Mouse (Mus musculus): Measurements from ENCODE around the gene Med29. TPM values are rescaled to one million over a fixed set of nuclear protein-coding genes. Genes with fewer than 3 reads are reported as not detected.

Med29 gene
- polyA plus RNA-seq, 1 experiment: 2.2 TPM

GRCm38 (mm10) chr7:28432252-28432651 lies 39.7 kb upstream of the Med29 start:
- TF ChIP-seq GATA1 (IDR thresholded peaks at IDR 0.05; ENCODE audit: low read length) (peak; percentile 62), TAL1 (IDR thresholded peaks at IDR 0.05; ENCODE audit: low read length) (peak; percentile 59)
- Histone ChIP-seq H3K27me3 (ENCODE audit: control insufficient read depth) (no peaks in the 10 kb centered on the region), H3K4me3 (replicated peaks) (peak overlapping the region; percentile 20), H3K4me1 (ENCODE audit: control insufficient read depth) (peaks cover 74% of the 10 kb centered on the region), H3K36me3 (ENCODE audit: control insufficient read depth) (peaks cover 58% of the 10 kb centered on the region), H3K9me3 (ENCODE audit: control insufficient read depth, low read length) (no peaks in the 10 kb centered on the region)

- H3K4me3 ChIP-seq (replicated peaks): no peak overlapping the region
- H3K9me3 ChIP-seq (ENCODE audit: control insufficient read depth, low read length): no peaks in the 10 kb centered on the region
- TF ChIP-seq GATA1 (IDR thresholded peaks at IDR 0.05; ENCODE audit: low read length): no peak
- TF ChIP-seq TAL1 (IDR thresholded peaks at IDR 0.05; ENCODE audit: low read length): no peak
- H3K27me3 ChIP-seq (ENCODE audit: control insufficient read depth): no peaks in the 10 kb centered on the region
- H3K4me1 ChIP-seq (ENCODE audit: control insufficient read depth): peaks cover 67% of the 10 kb centered on the region
- H3K36me3 ChIP-seq (ENCODE audit: control insufficient read depth): peaks cover 69% of the 10 kb centered on the region
These were observed 38.0 kb upstream of the Med29 start for GRCm38 (mm10) chr7:28430512-28430911.

GRCm38 (mm10) chr7:28427738-28428137 lies 35.2 kb upstream of the Med29 start:
- H3K36me3 ChIP-seq (ENCODE audit: control insufficient read depth): peaks cover 81% of the 10 kb centered on the region

GRCm38 (mm10) chr7:28423018-28423417 lies 30.5 kb upstream of the Med29 start:
- Histone ChIP-seq H3K9me3 (ENCODE audit: control insufficient read depth, low read length) (no peaks in the 10 kb centered on the region), H3K4me1 (ENCODE audit: control insufficient read depth) (peaks cover 6% of the 10 kb centered on the region), H3K36me3 (ENCODE audit: control insufficient read depth) (peaks cover 88% of the 10 kb centered on the region), H3K4me3 (replicated peaks) (no peak overlapping the region), H3K27me3 (ENCODE audit: control insufficient read depth) (no peaks in the 10 kb centered on the region)
- TF ChIP-seq TAL1 (IDR thresholded peaks at IDR 0.05; ENCODE audit: low read length) (no peak), GATA1 (IDR thresholded peaks at IDR 0.05; ENCODE audit: low read length) (no peak)

More at GRCm38 (mm10) chr7:28427738-28428137, 35.2 kb upstream of the Med29 start:
- H3K4me1 ChIP-seq (ENCODE audit: control insufficient read depth): peaks cover 39% of the 10 kb centered on the region
- H3K4me3 ChIP-seq (replicated peaks): no peak overlapping the region
- H3K9me3 ChIP-seq (ENCODE audit: control insufficient read depth, low read length): no peaks in the 10 kb centered on the region
- TF ChIP-seq TAL1 (IDR thresholded peaks at IDR 0.05; ENCODE audit: low read length): no peak
- no peaks in the 10 kb centered on the region for H3K27me3 ChIP-seq (ENCODE audit: control insufficient read depth)

GRCm38 (mm10) chr7:28419416-28419815 lies 26.9 kb upstream of the Med29 start:
- H3K27me3 ChIP-seq (ENCODE audit: control insufficient read depth): no peaks in the 10 kb centered on the region
- peaks cover 2% of the 10 kb centered on the region; the same call in 1 of the 2 replicates for H3K4me1 ChIP-seq (ENCODE audit: control insufficient read depth)
- H3K36me3 ChIP-seq (ENCODE audit: control insufficient read depth): peaks cover 99% of the 10 kb centered on the region
- TF ChIP-seq GATA1 (IDR thresholded peaks at IDR 0.05; ENCODE audit: low read length) (no peak), TAL1 (IDR thresholded peaks at IDR 0.05; ENCODE audit: low read length) (no peak)
- H3K9me3 ChIP-seq (ENCODE audit: control insufficient read depth, low read length): 0 out of 2 replicates have a peak, but pooled peaks cover 2% of the 10 kb centered on the region
- no peak overlapping the region for H3K4me3 ChIP-seq (replicated peaks)

- no peak overlapping the region for H3K4me3 ChIP-seq (replicated peaks)
- 0 out of 2 replicates have a peak, but pooled peaks cover 2% of the 10 kb centered on the region for H3K9me3 ChIP-seq (ENCODE audit: control insufficient read depth, low read length)
- no peak for TF ChIP-seq GATA1 (IDR thresholded peaks at IDR 0.05; ENCODE audit: low read length)
- no peak for TF ChIP-seq TAL1 (IDR thresholded peaks at IDR 0.05; ENCODE audit: low read length)
- H3K4me1 ChIP-seq (ENCODE audit: control insufficient read depth): peaks cover 2% of the 10 kb centered on the region; the same call in 1 of the 2 replicates
- H3K36me3 ChIP-seq (ENCODE audit: control insufficient read depth): peaks cover 99% of the 10 kb centered on the region
- H3K27me3 ChIP-seq (ENCODE audit: control insufficient read depth): no peaks in the 10 kb centered on the region
These were observed 25.7 kb upstream of the Med29 start for GRCm38 (mm10) chr7:28418096-28418670.

GRCm38 (mm10) chr7:28417368-28417767 lies 24.9 kb upstream of the Med29 start:
- H3K27me3 ChIP-seq (ENCODE audit: control insufficient read depth): no peaks in the 10 kb centered on the region

GRCm38 (mm10) chr7:28412826-28413225 lies 20.3 kb upstream of the Med29 start:
- TF ChIP-seq GATA1 (IDR thresholded peaks at IDR 0.05; ENCODE audit: low read length) (no peak), TAL1 (IDR thresholded peaks at IDR 0.05; ENCODE audit: low read length) (no peak)
- Histone ChIP-seq H3K9me3 (ENCODE audit: control insufficient read depth, low read length) (0 out of 2 replicates have a peak, but pooled peaks cover 2% of the 10 kb centered on the region), H3K4me1 (ENCODE audit: control insufficient read depth) (peaks cover 2% of the 10 kb centered on the region; the same call in 1 of the 2 replicates), H3K36me3 (ENCODE audit: control insufficient read depth) (peaks cover 97% of the 10 kb centered on the region), H3K4me3 (replicated peaks) (no peak overlapping the region), H3K27me3 (ENCODE audit: control insufficient read depth) (no peaks in the 10 kb centered on the region)

More at GRCm38 (mm10) chr7:28417368-28417767, 24.9 kb upstream of the Med29 start:
- Histone ChIP-seq H3K9me3 (ENCODE audit: control insufficient read depth, low read length) (0 out of 2 replicates have a peak, but pooled peaks cover 2% of the 10 kb centered on the region), H3K4me3 (replicated peaks) (no peak overlapping the region), H3K36me3 (ENCODE audit: control insufficient read depth) (peaks cover 99% of the 10 kb centered on the region), H3K4me1 (ENCODE audit: control insufficient read depth) (peaks cover 2% of the 10 kb centered on the region; the same call in 1 of the 2 replicates)
- no peak for TF ChIP-seq GATA1 (IDR thresholded peaks at IDR 0.05; ENCODE audit: low read length)
- no peak for TF ChIP-seq TAL1 (IDR thresholded peaks at IDR 0.05; ENCODE audit: low read length)

GRCm38 (mm10) chr7:28410841-28411475 lies 18.4 kb upstream of the Med29 start:
- H3K27me3 ChIP-seq (ENCODE audit: control insufficient read depth): no peaks in the 10 kb centered on the region
- no peak overlapping the region for H3K4me3 ChIP-seq (replicated peaks)
- TF ChIP-seq GATA1 (IDR thresholded peaks at IDR 0.05; ENCODE audit: low read length) (no peak), TAL1 (IDR thresholded peaks at IDR 0.05; ENCODE audit: low read length) (no peak)
- H3K4me1 ChIP-seq (ENCODE audit: control insufficient read depth): peaks cover 1% of the 10 kb centered on the region; the same call in 1 of the 2 replicates
- peaks cover 97% of the 10 kb centered on the region for H3K36me3 ChIP-seq (ENCODE audit: control insufficient read depth)
- H3K9me3 ChIP-seq (ENCODE audit: control insufficient read depth, low read length): no peaks in the 10 kb centered on the region

All from erythroblast, embryonic 14.5 days (primary cell).